Mouse (Mus musculus) mature B cell (primary cell): ENCODE measurements around the gene Gm49388.

Experiments
- in situ Hi-C: fragments of 300-500 bp; cut with MboI; formaldehyde crosslinking; loops from 2 replicates; pipeline ENCODE4 v1.14.3; 2019

Gene Gm49388

GRCm38 (mm10) chr7:127785308-127785707 lies at the start of gene Gm49388:
Gm49388 (plus strand) TSS chr7:127785608.
- in situ Hi-C loops: no loop called here

GRCm38 (mm10) chr7:127744366-127745045 lies 40.9 kb upstream of the Gm49388 start, which contains the start of gene Fbxl19:
Fbxl19 (plus strand) TSS chr7:127744543.
- in situ Hi-C loops: no loop called here

- in situ Hi-C loops: no loop called here
Measured at GRCm38 (mm10) chr7:127745251-127745651, 40.2 kb upstream of the Gm49388 start.

DNA sequence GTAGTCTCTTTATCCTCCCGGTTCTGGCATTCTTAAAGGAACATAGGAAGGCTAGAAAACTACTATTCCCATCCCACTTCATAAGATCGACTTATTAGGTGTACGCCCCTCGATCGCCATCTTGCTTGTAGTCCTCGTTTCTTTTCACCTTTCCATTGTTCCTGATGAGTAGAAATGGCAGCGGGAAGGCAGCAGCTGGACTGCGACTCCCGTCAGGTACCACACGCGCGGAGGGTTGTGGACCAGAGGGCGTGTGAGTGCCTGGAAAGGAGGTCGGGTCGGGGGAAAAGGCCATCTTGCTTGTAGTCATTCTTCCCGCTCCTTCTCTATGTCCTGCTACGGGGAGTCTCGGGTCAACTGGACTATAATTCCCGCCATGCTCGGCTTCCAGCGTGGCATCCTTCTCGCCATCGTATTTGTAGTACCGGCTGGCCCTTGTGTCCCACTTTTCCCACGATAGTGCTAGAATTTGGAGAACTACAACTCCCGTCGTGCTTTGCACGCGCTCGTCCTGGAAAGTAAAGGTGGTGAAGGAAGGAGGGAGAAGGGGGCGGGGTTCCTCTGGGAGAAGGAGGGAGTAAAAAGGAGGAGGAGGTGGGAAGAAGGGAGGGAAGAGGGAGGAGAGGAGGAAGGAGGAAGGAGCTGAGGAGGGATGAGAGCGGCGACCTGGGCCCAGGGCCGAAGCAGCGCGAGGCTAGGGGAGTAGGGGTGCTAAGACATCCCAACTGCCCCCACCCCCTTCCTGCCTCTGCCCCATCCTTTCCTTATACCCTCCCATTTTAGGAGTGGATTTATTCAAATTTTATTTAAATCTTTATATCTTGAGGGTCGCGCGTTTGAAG lies 39.5 kb upstream of the Gm49388 start:
- in situ Hi-C loops: no loop called here

DNA sequence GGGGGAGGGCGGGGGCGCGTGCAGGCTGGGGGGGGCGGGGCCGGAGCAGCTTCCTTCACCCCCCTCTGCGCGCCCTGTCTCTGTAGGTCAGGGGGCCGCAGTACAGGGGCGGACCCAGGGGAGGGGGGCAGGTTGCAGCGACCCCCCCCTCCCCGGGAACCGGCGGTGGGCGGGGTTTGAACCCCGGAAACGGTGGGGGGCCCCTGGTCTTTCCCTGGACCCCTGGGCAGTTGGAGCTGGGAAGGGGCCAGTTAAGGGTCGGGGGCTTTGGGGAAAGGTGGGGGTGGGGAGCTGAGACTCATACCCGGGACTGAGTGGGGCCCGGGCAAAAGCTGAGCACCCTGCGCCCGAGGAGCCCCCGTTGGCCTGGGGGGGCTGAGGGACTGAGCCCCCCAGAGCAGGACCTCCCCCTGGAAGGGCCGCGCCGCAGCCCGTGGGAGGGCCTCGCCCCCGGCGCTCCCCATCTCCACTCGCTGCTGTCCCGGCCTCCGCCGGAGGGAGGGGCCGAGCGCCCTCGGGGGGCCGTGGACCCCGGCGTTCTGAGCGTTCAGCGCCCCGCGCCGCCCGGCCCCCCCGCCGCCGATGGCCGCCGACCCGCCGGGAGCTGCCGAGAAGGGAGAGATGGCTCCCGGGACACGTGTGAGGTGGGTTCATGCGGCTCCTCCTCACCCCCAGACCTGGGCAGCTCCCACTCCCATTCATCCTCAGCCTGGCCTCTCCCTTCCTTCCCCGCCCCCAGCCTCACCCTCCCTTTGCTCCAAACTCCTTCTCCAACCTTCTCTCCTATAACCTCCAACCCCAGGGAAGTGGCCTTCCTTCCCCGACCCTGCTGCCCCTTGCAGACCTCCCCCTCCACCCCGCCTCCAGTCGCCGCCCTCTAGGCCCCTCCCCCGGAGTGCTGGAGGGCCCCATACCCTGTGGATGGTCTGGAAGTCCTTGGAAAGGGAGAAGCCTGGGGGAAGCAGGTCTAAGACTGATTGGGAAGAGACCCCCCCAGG lies 38.6 kb upstream of the Gm49388 start:
- in situ Hi-C loops: no loop called here

GRCm38 (mm10) chr7:127747559-127748234 lies 37.7 kb upstream of the Gm49388 start:
- in situ Hi-C loops: no loop called here

GRCm38 (mm10) chr7:127748235-127748560 lies 37.2 kb upstream of the Gm49388 start:
- in situ Hi-C loops: no loop called here

DNA sequence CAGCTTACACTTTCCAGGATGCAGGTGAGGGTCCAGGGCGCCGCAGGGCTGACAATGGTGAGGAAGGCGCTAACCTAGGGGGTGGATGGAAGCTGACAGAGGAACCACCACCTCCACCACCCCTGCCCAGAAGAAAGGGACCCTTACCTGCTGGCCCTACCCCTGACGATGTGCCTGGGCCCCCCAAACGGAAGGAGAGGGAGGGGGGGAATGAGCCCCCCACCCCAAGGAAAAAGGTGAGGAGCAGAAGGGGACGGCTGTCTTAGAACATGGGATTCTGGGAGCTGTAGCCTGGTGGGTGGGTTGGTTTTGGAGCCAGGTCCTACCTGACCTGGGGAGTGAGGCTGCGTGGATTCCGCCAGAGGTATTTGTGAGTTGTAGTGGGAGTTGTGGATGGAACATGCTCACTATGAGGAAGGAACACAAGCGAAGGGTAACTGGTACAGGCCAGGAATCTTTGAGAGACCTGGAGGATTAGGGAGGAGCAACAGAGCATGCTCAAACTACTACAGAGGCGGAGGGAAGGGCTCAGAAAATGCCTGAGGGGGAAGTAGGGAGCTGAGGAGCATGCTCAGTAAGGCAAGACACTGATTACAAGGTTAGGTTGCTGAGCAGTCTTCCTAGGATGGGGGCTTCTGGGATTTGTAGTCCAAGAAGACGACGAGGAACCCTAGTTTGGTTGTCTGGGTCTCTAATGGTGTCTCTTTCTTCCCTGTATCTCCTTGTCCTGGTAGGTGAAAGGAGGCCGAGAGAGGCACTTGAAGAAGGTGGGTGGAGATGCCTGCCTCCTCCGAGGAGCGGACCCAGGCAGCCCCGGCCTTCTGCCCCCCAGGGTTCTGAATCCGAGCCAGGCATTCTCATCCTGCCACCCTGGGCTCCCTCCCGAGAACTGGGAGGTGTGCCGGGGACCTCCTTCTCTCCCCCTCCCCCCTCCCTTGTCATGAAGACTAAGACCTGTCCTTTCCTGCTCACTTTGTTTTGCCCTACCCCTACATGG lies 35.0 kb upstream of the Gm49388 start:
- in situ Hi-C loops: no loop called here

DNA sequence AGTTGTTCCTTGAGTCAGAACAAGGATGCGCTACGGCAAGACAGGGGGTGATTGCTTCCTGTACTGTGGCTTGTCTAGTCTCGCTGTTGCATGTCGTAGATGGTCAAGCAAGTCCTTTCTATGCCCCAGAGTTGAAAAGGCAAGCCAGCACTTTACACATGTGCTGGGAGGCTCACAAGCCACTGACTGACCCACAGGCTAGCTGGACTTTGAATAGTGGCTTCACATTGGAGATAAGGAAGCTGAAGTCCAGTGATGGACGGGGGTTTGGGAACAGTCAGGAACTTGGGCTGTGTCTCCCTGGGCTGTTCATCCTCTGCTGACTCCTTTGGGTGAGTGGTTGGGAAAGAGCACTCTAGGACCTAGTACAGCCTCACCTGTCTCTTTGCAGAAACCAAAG lies 33.8 kb upstream of the Gm49388 start:
- in situ Hi-C loops: no loop called here

- in situ Hi-C loops: no loop called here
Measured at GRCm38 (mm10) chr7:127752069-127752468, 33.3 kb upstream of the Gm49388 start.

GRCm38 (mm10) chr7:127753158-127753557 lies 32.2 kb upstream of the Gm49388 start:
- in situ Hi-C loops: no loop called here

DNA sequence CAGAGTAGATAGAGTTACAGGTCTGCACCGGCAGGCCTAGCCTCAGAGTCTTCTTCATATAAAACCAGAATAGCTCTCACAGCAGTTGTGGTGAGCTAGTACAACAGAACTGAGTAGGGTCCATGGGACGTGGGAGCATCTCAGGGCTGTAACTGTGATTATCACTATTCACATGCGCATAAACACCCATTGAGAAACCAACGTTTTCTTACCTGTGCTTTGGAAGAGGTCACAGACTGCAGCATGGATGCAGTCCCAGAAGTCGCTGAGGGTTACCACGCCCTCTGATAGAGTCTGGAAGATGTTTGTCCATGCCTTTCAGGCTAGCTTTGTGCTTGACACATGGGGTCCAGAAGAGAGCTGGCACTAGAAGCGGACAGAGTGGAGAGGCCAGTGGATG lies 31.7 kb upstream of the Gm49388 start:
- in situ Hi-C loops: no loop called here

- in situ Hi-C loops: no loop called here
Measured at GRCm38 (mm10) chr7:127759716-127760115, 25.7 kb upstream of the Gm49388 start.

GRCm38 (mm10) chr7:127760478-127760877 lies 24.9 kb upstream of the Gm49388 start:
- in situ Hi-C loops: no loop called here

DNA sequence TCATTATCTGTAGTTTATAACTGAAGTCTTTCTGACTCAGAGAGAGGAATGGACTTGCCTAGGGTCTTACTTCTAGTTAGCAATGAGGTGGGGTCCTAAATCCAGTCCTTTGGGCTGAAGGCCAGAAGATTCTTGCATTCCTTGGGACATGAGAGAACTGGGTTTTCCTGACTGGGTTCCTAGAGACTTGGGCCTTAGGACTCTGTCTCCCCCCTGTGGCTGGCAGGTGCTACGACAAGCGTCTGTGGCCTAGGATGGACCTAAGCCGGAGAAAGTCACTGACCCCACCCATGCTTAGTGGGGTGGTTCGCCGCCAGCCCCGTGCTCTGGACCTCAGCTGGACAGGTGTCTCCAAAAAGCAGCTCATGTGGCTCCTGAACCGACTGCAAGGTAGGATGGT lies 24.4 kb upstream of the Gm49388 start:
- in situ Hi-C loops: no loop called here

DNA sequence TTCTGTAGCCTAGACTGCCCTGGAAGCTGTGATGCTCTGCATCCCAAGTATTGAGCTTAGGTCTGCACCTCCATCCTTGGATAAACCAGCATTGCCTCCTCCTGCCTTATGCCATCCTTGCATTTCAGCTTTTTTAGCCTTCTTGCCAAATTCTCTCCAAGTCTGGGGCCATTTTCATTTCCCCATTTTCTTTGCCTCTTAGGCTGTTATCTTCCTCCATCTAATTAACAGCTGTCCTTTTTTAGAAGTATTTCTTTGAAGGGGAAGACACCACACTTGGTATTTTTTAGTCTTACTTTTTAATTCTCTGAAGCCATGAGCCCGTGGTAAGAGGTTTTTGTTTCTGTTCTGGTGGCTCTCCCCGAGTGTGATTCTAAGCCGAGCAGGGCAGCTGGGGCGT lies 21.8 kb upstream of the Gm49388 start:
- in situ Hi-C loops: no loop called here

DNA sequence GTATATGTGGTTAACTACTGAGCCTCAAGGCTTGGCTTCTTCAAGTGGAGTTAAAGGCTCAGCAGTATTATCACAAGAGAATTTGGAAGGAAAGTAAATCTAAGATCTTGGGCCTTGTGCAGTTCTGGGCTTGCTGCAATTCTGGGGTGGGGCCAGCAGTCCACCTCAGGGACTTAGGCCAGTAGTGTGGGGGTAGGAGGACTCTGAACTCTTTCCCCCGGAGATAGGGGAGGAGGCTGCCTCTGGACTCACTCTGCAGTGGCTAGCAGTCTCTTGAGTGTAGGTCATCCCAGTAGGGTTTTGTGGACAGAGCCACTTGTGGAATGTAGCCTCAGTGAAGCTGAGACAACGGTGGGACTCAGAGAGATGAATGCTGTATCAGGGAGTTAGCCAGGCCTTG lies 19.7 kb upstream of the Gm49388 start:
- in situ Hi-C loops: no loop called here

GRCm38 (mm10) chr7:127766851-127767609 lies 18.4 kb upstream of the Gm49388 start:
- in situ Hi-C loops: no loop called here

DNA sequence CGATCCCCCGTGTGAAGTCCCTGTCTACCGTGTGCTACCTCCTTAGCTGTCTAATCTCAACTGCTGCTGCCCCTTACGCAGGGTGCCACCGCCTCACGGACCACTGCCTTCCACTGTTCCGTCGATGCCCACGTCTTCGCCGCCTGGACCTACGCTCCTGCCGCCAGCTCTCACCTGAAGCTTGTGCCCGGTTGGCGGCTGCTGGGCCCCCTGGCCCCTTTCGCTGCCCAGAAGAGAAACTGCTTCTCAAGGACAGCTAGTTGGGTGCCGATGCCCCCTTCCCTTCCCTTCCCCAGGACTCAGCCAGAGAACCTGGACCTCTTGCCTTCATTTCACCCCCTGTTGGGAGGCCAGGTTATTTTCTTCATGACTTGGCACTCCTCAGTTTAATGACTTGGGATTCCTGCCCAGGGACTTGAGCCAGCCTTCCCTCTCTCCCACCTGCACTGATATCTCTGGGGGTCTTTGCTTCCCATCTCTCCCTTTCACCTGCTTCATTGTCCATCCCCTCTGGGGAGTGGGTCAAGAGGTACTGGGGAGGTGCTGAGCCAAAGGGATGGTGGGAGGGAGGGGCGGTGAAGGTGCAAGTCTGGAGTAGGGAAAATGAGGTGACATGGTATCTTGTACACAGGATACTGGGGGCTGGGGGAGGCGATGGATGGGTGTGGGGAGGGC lies 17.6 kb upstream of the Gm49388 start:
- in situ Hi-C loops: no loop called here
